Mouse (Mus musculus) megakaryocyte, embryonic 14.5 days (primary cell): ENCODE results near the gene Sfmbt2.

Experiments used
- FLI1 ChIP-seq: IDR thresholded peaks from 2 replicates; pipeline ENCODE4 v1.6.1; 2012; ENCODE audit warnings: low read length, inconsistent platforms, mixed read lengths
- GATA1 ChIP-seq: IDR thresholded peaks from 3 replicates; pipeline ENCODE4 v1.6.1; 2012; ENCODE audit warnings: mixed read lengths, low read length, inconsistent platforms, borderline replicate concordance

- TF ChIP-seq GATA1 = no peak
- no peak for TF ChIP-seq FLI1
These were observed 221.0 kb downstream of the Sfmbt2 start for GRCm38 (mm10) chr2:10591310-10591709.
